Mouse (Mus musculus) lung, postnatal 0 days (tissue): ENCODE measurements around the gene Stard8.
A peak's percentile ranks its signal among the peaks of the same experiment; 100 is the strongest.

Source experiments
- CTCF ChIP-seq: IDR thresholded peaks from 2 replicates; pipeline ENCODE4 v1.5.1; 2016; ENCODE audit warnings: antibody characterized with exemption, mild to moderate bottlenecking
- EP300 ChIP-seq: IDR thresholded peaks from 2 replicates; pipeline ENCODE4 v1.6.1; 2016; ENCODE audit warnings: antibody characterized with exemption, mild to moderate bottlenecking, control low read depth

DNA sequence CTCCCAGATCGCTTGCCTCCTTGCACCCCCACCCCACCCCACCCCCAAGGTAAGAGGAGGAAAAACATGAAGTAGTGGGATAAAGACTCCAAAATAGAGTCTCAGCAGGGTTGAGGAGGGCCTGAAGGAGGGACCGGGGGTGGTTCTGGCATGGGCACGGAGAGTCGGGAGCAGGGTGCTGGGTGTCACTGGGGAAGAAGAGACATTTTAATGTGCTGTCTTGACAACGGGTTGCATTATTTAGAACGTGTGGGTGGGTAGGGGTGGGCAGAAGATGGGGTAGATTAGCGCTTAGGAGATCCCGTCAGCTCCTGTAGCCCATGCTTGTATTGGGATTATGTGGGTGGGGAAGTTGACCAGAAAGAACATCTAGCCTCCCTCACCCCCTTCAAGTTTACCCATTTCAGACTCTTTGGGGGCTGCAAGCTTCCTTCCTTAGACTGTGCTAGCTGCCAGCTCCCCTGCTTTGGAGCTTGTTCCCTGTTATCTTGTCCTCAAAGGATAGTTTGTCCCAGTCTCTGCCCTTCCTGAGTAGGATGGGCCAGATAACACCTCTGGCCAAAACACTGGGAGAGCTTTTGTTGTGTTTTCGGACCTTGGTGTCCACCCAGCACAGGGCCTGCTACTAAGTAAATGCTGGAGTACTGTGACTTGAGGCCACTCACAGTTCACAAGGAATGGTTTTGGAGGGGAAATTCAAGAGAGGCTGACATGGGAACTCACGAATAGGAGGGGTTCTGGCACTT lies 47.9 kb downstream of the Stard8 start:
- TF ChIP-seq CTCF (no peak), EP300 (0 out of 2 replicates have a peak, but pooled peaks have one; percentile 24)
